In the genomic region with DNA sequence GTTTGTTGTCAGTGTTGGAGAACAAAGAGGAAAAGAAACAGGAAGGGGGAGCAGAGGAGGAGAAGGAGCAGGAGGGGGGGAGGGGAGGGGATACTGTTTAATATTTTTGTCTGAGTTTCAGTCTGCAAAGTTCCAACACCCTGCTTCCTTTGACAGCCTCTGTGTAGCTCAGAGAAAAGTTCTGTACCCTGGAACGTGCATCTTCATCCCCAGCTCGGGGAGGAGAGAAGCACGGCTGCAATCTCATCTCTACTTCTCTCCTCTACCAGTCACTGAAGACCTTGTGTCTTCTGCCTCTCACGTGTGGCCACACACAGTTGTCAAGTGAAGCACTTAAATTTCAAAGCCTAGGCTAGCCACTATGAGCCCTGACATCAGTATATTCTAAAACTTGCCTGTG, we compare ENCODE assay signal across 11 mouse cellular contexts. TPM values are rescaled to one million over a fixed set of nuclear protein-coding genes. Genes with fewer than 3 reads are reported as not detected.
A peak's percentile ranks its signal among the peaks of the same experiment; 100 is the strongest.
DNase-seq lines count a peak whose midpoint lies in the region; ATAC-seq and TF ChIP-seq lines count a peak whose summit lies in the region.
"Had no signal": no experiment of that assay in that cellular context is flagged by ENCODE, and none has a peak within 500 bp of the region (broad histone marks: within the 10 kb centered on the region; RNA-seq: fewer than 3 reads in every experiment).

No protein-coding gene starts in this region.

- no peak for TF ChIP-seq CTCF in heart, adult 2 months (IDR thresholded peaks at IDR 0.05)

- H3K4me2 ChIP-seq in heart, embryonic 11.5 days = peak overlapping the region; percentile 52
- peak overlapping the region; percentile 8; the same call in 1 of the 2 replicates for H3K4me2 ChIP-seq in intestine, embryonic 16.5 days (ENCODE audit: low read depth, low read length)
- peak overlapping the region; percentile 34 for H3K4me2 ChIP-seq in stomach, embryonic 15.5 days

- no peaks in the 10 kb centered on the region for H3K36me3 ChIP-seq in heart, embryonic 11.5 days (ENCODE audit: control insufficient read depth, insufficient read depth, low read length)
- H3K36me3 ChIP-seq in heart, adult 2 months (ENCODE audit: control insufficient read depth, insufficient read depth, low read length) = no peaks in the 10 kb centered on the region
- no peaks in the 10 kb centered on the region for H3K36me3 ChIP-seq in megakaryocyte, embryonic 14.5 days (replicated peaks; ENCODE audit: low read length)
- H3K36me3 ChIP-seq in intestine, embryonic 16.5 days (ENCODE audit: control insufficient read depth, insufficient read depth, low read length) = no peaks in the 10 kb centered on the region
- H3K36me3 ChIP-seq in stomach, embryonic 15.5 days = no peaks in the 10 kb centered on the region

- no peak for TF ChIP-seq EP300 in heart, adult 2 months (IDR thresholded peaks at IDR 0.05; ENCODE audit: insufficient read depth, low read depth, low read length)

- no peak overlapping the region for H3K9ac ChIP-seq in heart, embryonic 11.5 days (ENCODE audit: low read depth, low read length)
- H3K9ac ChIP-seq in heart, adult 2 months (ENCODE audit: low read depth, low read length) = no peak overlapping the region
- no peak overlapping the region for H3K9ac ChIP-seq in intestine, embryonic 16.5 days (ENCODE audit: low read depth, low read length)
- H3K9ac ChIP-seq in stomach, embryonic 15.5 days = no peak overlapping the region

- TF ChIP-seq POLR2A in heart, adult 2 months (IDR thresholded peaks at IDR 0.05; ENCODE audit: insufficient read depth, low read depth, low read length) = no peak

- intact Hi-C loops in heart, adult 2 months (cut with DNase I) = no loop called here

- peaks cover 3% of the 10 kb centered on the region; the same call in 1 of the 2 replicates for H3K4me1 ChIP-seq in heart, embryonic 11.5 days (ENCODE audit: control insufficient read depth, insufficient read depth, low read length)
- no peaks in the 10 kb centered on the region for H3K4me1 ChIP-seq in heart, adult 2 months (ENCODE audit: control insufficient read depth, insufficient read depth, low read length)
- 0 out of 2 replicates have a peak, but pooled peaks cover 5% of the 10 kb centered on the region for H3K4me1 ChIP-seq in megakaryocyte, embryonic 14.5 days
- H3K4me1 ChIP-seq in intestine, embryonic 16.5 days (ENCODE audit: control insufficient read depth, insufficient read depth, low read length) = no peaks in the 10 kb centered on the region
- no peaks in the 10 kb centered on the region for H3K4me1 ChIP-seq in stomach, embryonic 15.5 days

- no peak for ATAC-seq in heart, embryonic 11.5 days (replicated peaks; ENCODE audit: insufficient number of reproducible peaks, low FRiP score, low TSS enrichment)
- no peak for ATAC-seq in megakaryocyte, adult 5-6 weeks (ENCODE audit: poor library complexity, severe bottlenecking)
- no peak for ATAC-seq in intestine, embryonic 16.5 days
- no peak for ATAC-seq in stomach, embryonic 15.5 days (ENCODE audit: insufficient read depth, low FRiP score, low read depth)

- no peak overlapping the region for H3K27ac ChIP-seq in heart, embryonic 11.5 days (ENCODE audit: low read depth, low read length)
- no peak overlapping the region for H3K27ac ChIP-seq in heart, adult 2 months
- H3K27ac ChIP-seq in intestine, embryonic 16.5 days (ENCODE audit: low read length) = no peak overlapping the region
- H3K27ac ChIP-seq in stomach, embryonic 15.5 days = no peak overlapping the region
- H3K27ac ChIP-seq: left cerebral cortex, adult 2 months had no signal

- no peaks in the 10 kb centered on the region for H3K79me2 ChIP-seq in heart, adult 2 months (replicated peaks; ENCODE audit: control insufficient read depth, insufficient read depth, low read length)

- no peak for DNase-seq in heart, adult 2 months
- no peak for DNase-seq in layer of hippocampus, postnatal 14 days (ENCODE audit: low spot score in 2 of 2)
- no peak for DNase-seq in embryo, embryonic 10 days (ENCODE audit: low spot score)
- DNase-seq: B cell, adult 2 months; gastrocnemius, postnatal 14 days had no signal

- H3K4me3 ChIP-seq in heart, embryonic 11.5 days (ENCODE audit: low read depth, low read length) = peak overlapping the region; percentile 5; the same call in 1 of the 2 replicates
- H3K4me3 ChIP-seq in heart, adult 2 months = no peak overlapping the region
- H3K4me3 ChIP-seq in megakaryocyte, embryonic 14.5 days (replicated peaks) = peak overlapping the region; percentile 30
- H3K4me3 ChIP-seq in intestine, embryonic 16.5 days (ENCODE audit: low read length) = no peak overlapping the region
- H3K4me3 ChIP-seq in stomach, embryonic 15.5 days (replicated peaks) = peak overlapping the region; percentile 12
- H3K4me3 ChIP-seq: left cerebral cortex, adult 2 months had no signal

- WGBS in heart, embryonic 11.5 days (ENCODE audit: insufficient replicate concordance) = 27% methylated on average over 4 of the region's 4 CpGs
- WGBS in heart, adult 2 months = 15% methylated on average over 4 of the region's 4 CpGs
- 34% methylated on average over 4 of the region's 4 CpGs for WGBS in intestine, embryonic 16.5 days
- 24% methylated on average over 4 of the region's 4 CpGs for WGBS in stomach, embryonic 15.5 days

- no peaks in the 10 kb centered on the region for H3K27me3 ChIP-seq in heart, embryonic 11.5 days (ENCODE audit: control insufficient read depth, insufficient read depth, low read length)
- H3K27me3 ChIP-seq in heart, adult 2 months (ENCODE audit: control insufficient read depth, insufficient read depth, low read length) = no peaks in the 10 kb centered on the region
- peaks cover 3% of the 10 kb centered on the region for H3K27me3 ChIP-seq in megakaryocyte, embryonic 14.5 days (replicated peaks)
- no peaks in the 10 kb centered on the region for H3K27me3 ChIP-seq in intestine, embryonic 16.5 days (replicated peaks; ENCODE audit: control insufficient read depth, insufficient read depth, low read length)
- H3K27me3 ChIP-seq in stomach, embryonic 15.5 days (replicated peaks) = no peaks in the 10 kb centered on the region

- no peaks in the 10 kb centered on the region for H3K9me3 ChIP-seq in heart, embryonic 11.5 days (replicated peaks; ENCODE audit: control insufficient read depth, low read length)
- peaks cover 14% of the 10 kb centered on the region for H3K9me3 ChIP-seq in megakaryocyte, embryonic 14.5 days
- no peaks in the 10 kb centered on the region for H3K9me3 ChIP-seq in intestine, embryonic 16.5 days (ENCODE audit: control insufficient read depth, low read length)
- no peaks in the 10 kb centered on the region for H3K9me3 ChIP-seq in stomach, embryonic 15.5 days

RNA-seq across cellular contexts. Expression of gene Aox2, which starts 55.1 kb away (rescaled TPM):
- not detected in 2 replicates for polyA plus RNA-seq in heart, embryonic 11.5 days (2014; fragmentation: Nextera tagmentation; extraction: Ambion mirVana)
- total RNA-seq in heart, adult 2 months (2021) = not detected
- polyA plus RNA-seq in heart, adult 2 months (2012; rRNA removed) = not detected in 2 replicates
- 0.04 TPM in 1 of 2 replicates, not detected in the other for polyA plus RNA-seq in megakaryocyte, embryonic 14.5 days (2012; ENCODE audit: insufficient read depth, low replicate concordance)
- total RNA-seq in megakaryocyte, adult 5-6 weeks (2015) = 0.04 and 0.46 TPM in 2 replicates
- 0.12 and 0.62 TPM in 2 replicates for total RNA-seq in megakaryocyte, adult 5-6 weeks (2017)
- 0.02 and 0.09 TPM in 2 replicates for polyA plus RNA-seq in intestine, embryonic 16.5 days (2015; fragmentation: Nextera tagmentation; extraction: Ambion mirVana)
- polyA plus RNA-seq in stomach, embryonic 15.5 days (2015; fragmentation: Nextera tagmentation; extraction: Ambion mirVana) = 0.05 and 0.06 TPM in 2 replicates
- not detected for total RNA-seq in layer of hippocampus, postnatal 14 days (2021)

RNA-seq across cellular contexts. Expression of gene Bzw1, which starts 59.5 kb away (rescaled TPM):
- polyA plus RNA-seq in heart, embryonic 11.5 days (2014; fragmentation: Nextera tagmentation; extraction: Ambion mirVana) = 274 and 298 TPM in 2 replicates
- 10 to 100 TPM; 62.6 to 70.7 TPM for total RNA-seq in heart, adult 2 months (2021)
- 14.5 and 28.6 TPM in 2 replicates for polyA plus RNA-seq in heart, adult 2 months (2012; rRNA removed)
- polyA plus RNA-seq in megakaryocyte, embryonic 14.5 days (2012; ENCODE audit: insufficient read depth, low replicate concordance) = 0.56 and 3.4 TPM in 2 replicates
- total RNA-seq in megakaryocyte, adult 5-6 weeks (2015) = 175 and 183 TPM in 2 replicates
- 166 and 175 TPM in 2 replicates for total RNA-seq in megakaryocyte, adult 5-6 weeks (2017)
- polyA plus RNA-seq in intestine, embryonic 16.5 days (2015; fragmentation: Nextera tagmentation; extraction: Ambion mirVana) = 261 and 276 TPM in 2 replicates
- polyA plus RNA-seq in stomach, embryonic 15.5 days (2015; fragmentation: Nextera tagmentation; extraction: Ambion mirVana) = 293 and 313 TPM in 2 replicates
- total RNA-seq in layer of hippocampus, postnatal 14 days (2021) = 100 to 1,000 TPM; 184 to 185 TPM

Comparison
In these comparisons a context has a peak if more than half of its experiments do, and no peak if none do; other contexts are left out.
1. H3K4me3 ChIP-seq: peak in heart, embryonic 11.5 days (single experiment), megakaryocyte, embryonic 14.5 days (single experiment) and stomach, embryonic 15.5 days (single experiment); none in heart, adult 2 months (single experiment) and intestine, embryonic 16.5 days (single experiment).
2. Peak in every context shown above with its lines, with median percentiles within 50 percentile points of each other: H3K4me2 ChIP-seq.